Mouse (Mus musculus) midbrain, embryonic 10.5 days (tissue): ENCODE data around the gene Cd72. TPM values are rescaled to one million over a fixed set of nuclear protein-coding genes. Genes with fewer than 3 reads are reported as not detected.
A peak's percentile ranks its signal among the peaks of the same experiment; 100 is the strongest.

Experiments
- DNase-seq: peaks from one replicate; pipeline ENCODE4 v3.0.0-alpha.2; 2017; ENCODE audit warnings: low spot score
- H3K27ac ChIP-seq: fragments of 300-500 bp; sonication (generic); replicated peaks from 2 replicates; pipeline ENCODE4 v1.5.1; 2016; ENCODE audit warnings: mild to moderate bottlenecking
- H3K27me3 ChIP-seq: fragments of 300-500 bp; sonication (generic); 2 replicates; pipeline ENCODE4 v1.6.1; 2016; ENCODE audit warnings: low read depth, mild to moderate bottlenecking; ENCODE audit not compliant: poor library complexity, severe bottlenecking
- H3K36me3 ChIP-seq: fragments of 300-500 bp; sonication (generic); 2 replicates; pipeline ENCODE4 v1.6.1; 2016; ENCODE audit warnings: mild to moderate bottlenecking, moderate library complexity
- H3K4me1 ChIP-seq: fragments of 300-500 bp; sonication (generic); 2 replicates; pipeline ENCODE4 v1.6.1; 2016
- H3K4me3 ChIP-seq: fragments of 300-500 bp; sonication (generic); 2 replicates; pipeline ENCODE4 v1.5.1; 2016; ENCODE audit warnings: mild to moderate bottlenecking, moderate library complexity
- H3K9me3 ChIP-seq: fragments of 300-500 bp; sonication (generic); replicated peaks from 2 replicates; pipeline ENCODE4 v1.6.1; 2016; ENCODE audit warnings: mild to moderate bottlenecking
- WGBS: fragments of 180-500 bp; shearing (Covaris S2); methylation state at CpG from one replicate; pipeline ENCODE4 v1.1.7; 2016; 5-methylcytosine and 5-hydroxymethylcytosine counted together
- polyA plus RNA-seq: library from polyadenylated mRNA; unstranded; fragments of >200 nt; fragmentation: Nextera tagmentation; extraction: Ambion mirVana; gene quantifications from 2 replicates; pipeline ENCODE4 v1.2.1, GENCODE M21; 2016

The Cd72 gene
- polyA plus RNA-seq, 1 experiment from 2014 or later, result 1.4 TPM

- Histone ChIP-seq H3K9me3 (no peaks in the 10 kb centered on the region), H3K27me3 (no peaks in the 10 kb centered on the region), H3K27ac (peak overlapping the region; percentile 87), H3K36me3 (0 out of 2 replicates have a peak, but pooled peaks cover 3% of the 10 kb centered on the region), H3K4me1 (peaks cover 33% of the 10 kb centered on the region), H3K4me3 (peak overlapping the region; percentile 61)
- WGBS, result under 1% methylated on average over 28 of the region's 28 CpGs
- peak; percentile 86 for DNase-seq
Measured at GRCm38 (mm10) chr4:43406162-43406971, 48.1 kb downstream of the Cd72 start.

- no peak for DNase-seq
- H3K27me3 ChIP-seq, result no peaks in the 10 kb centered on the region
- 90% methylated on average over 10 of the region's 10 CpGs for WGBS
- no peak overlapping the region for H3K4me3 ChIP-seq
- peaks cover 45% of the 10 kb centered on the region for H3K4me1 ChIP-seq
- no peaks in the 10 kb centered on the region for H3K9me3 ChIP-seq
- H3K27ac ChIP-seq, result no peak overlapping the region
- H3K36me3 ChIP-seq, result 0 out of 2 replicates have a peak, but pooled peaks cover 3% of the 10 kb centered on the region
Measured at GRCm38 (mm10) chr4:43404697-43405096, 49.7 kb downstream of the Cd72 start.

- 0 out of 2 replicates have a peak overlapping the region, but pooled peaks have one; percentile 6 for H3K27ac ChIP-seq
- WGBS, result 89% methylated on average over 9 of the region's 9 CpGs
- no peaks in the 10 kb centered on the region for H3K27me3 ChIP-seq
- no peak overlapping the region for H3K4me3 ChIP-seq
- H3K36me3 ChIP-seq, result no peaks in the 10 kb centered on the region
- peaks cover 51% of the 10 kb centered on the region for H3K4me1 ChIP-seq
- no peaks in the 10 kb centered on the region for H3K9me3 ChIP-seq
- no peak for DNase-seq
Measured at GRCm38 (mm10) chr4:43402212-43402611, 52.2 kb downstream of the Cd72 start.

GRCm38 (mm10) chr4:43401486-43401885 lies 52.9 kb downstream of the Cd72 start:
- DNase-seq, result no peak
- no peaks in the 10 kb centered on the region for H3K36me3 ChIP-seq
- no peaks in the 10 kb centered on the region for H3K27me3 ChIP-seq
- peak overlapping the region; percentile 46; the same call in 1 of the 2 replicates for H3K27ac ChIP-seq
- H3K4me3 ChIP-seq, result no peak overlapping the region
- peaks cover 44% of the 10 kb centered on the region for H3K4me1 ChIP-seq
- H3K9me3 ChIP-seq, result no peaks in the 10 kb centered on the region
- WGBS, result 84% methylated on average over 10 of the region's 10 CpGs

- Histone ChIP-seq H3K27ac (peak overlapping the region; percentile 46), H3K4me3 (no peak overlapping the region)
- 37% methylated on average over 10 of the region's 10 CpGs for WGBS
Measured at GRCm38 (mm10) chr4:43400976-43401375, 53.5 kb downstream of the Cd72 start.

GRCm38 (mm10) chr4:43399391-43400131 lies 54.9 kb downstream of the Cd72 start:
- DNase-seq, result no peak
- Histone ChIP-seq H3K9me3 (no peaks in the 10 kb centered on the region), H3K27ac (no peak overlapping the region), H3K27me3 (no peaks in the 10 kb centered on the region), H3K36me3 (no peaks in the 10 kb centered on the region), H3K4me1 (peaks cover 32% of the 10 kb centered on the region), H3K4me3 (no peak overlapping the region)
- WGBS, result 89% methylated on average over 31 of the region's 31 CpGs

More at GRCm38 (mm10) chr4:43400976-43401375, 53.5 kb downstream of the Cd72 start:
- no peaks in the 10 kb centered on the region for H3K9me3 ChIP-seq
- DNase-seq, result peak; percentile 33
- H3K4me1 ChIP-seq, result peaks cover 38% of the 10 kb centered on the region
- no peaks in the 10 kb centered on the region for H3K36me3 ChIP-seq
- no peaks in the 10 kb centered on the region for H3K27me3 ChIP-seq

- H3K4me3 ChIP-seq, result no peak overlapping the region
- H3K27ac ChIP-seq, result 0 out of 2 replicates have a peak overlapping the region, but pooled peaks have one; percentile 46
- no peak for DNase-seq
- H3K9me3 ChIP-seq, result no peaks in the 10 kb centered on the region
- 77% methylated on average over 17 of the region's 17 CpGs for WGBS
- H3K27me3 ChIP-seq, result no peaks in the 10 kb centered on the region
- H3K36me3 ChIP-seq, result no peaks in the 10 kb centered on the region
- peaks cover 39% of the 10 kb centered on the region for H3K4me1 ChIP-seq
Measured at GRCm38 (mm10) chr4:43398829-43399331, 55.5 kb downstream of the Cd72 start.

- Histone ChIP-seq H3K27me3 (no peaks in the 10 kb centered on the region), H3K4me1 (peaks cover 39% of the 10 kb centered on the region), H3K27ac (no peak overlapping the region), H3K9me3 (no peaks in the 10 kb centered on the region), H3K36me3 (no peaks in the 10 kb centered on the region), H3K4me3 (no peak overlapping the region)
- WGBS, result 89% methylated on average over 4 of the region's 4 CpGs
- no peak for DNase-seq
Measured at GRCm38 (mm10) chr4:43398014-43398413, 56.4 kb downstream of the Cd72 start.

Other genes with a start within 250 kb of the Cd72 start
- 0.57 TPM in 2 replicates for gene Atp8b5, start 187.5 kb downstream of the Cd72 start, polyA plus RNA-seq
- 10.5 and 18.1 TPM in 2 replicates for gene Rusc2, start 72.6 kb downstream of the Cd72 start, polyA plus RNA-seq
- gene Fam166b, start 25.5 kb downstream of the Cd72 start, polyA plus RNA-seq, result 0.14 and 0.25 TPM in 2 replicates
- 2.9 and 6.0 TPM in 2 replicates for gene Tesk1, start 12.7 kb downstream of the Cd72 start, polyA plus RNA-seq
- not detected in 2 replicates for gene Sit1, start 29.1 kb upstream of the Cd72 start, polyA plus RNA-seq
- gene Ccdc107, start 38.3 kb upstream of the Cd72 start, polyA plus RNA-seq, result 44.8 and 48.4 TPM in 2 replicates
- gene Arhgef39, start 45.1 kb upstream of the Cd72 start, polyA plus RNA-seq, result 48.5 and 52.8 TPM in 2 replicates
- 0.67 and 0.69 TPM in 2 replicates for gene Car9, start 52.3 kb upstream of the Cd72 start, polyA plus RNA-seq
- 41.6 and 44.5 TPM in 2 replicates for gene Tpm2, start 69.1 kb upstream of the Cd72 start, polyA plus RNA-seq
- 43.1 and 49.1 TPM in 2 replicates for gene Creb3, start 107.7 kb upstream of the Cd72 start, polyA plus RNA-seq
- 43.3 and 47.2 TPM in 2 replicates for gene Tln1, start 108.1 kb upstream of the Cd72 start, polyA plus RNA-seq
- gene Rgp1, start 124.1 kb upstream of the Cd72 start, polyA plus RNA-seq, result 20.7 and 21.0 TPM in 2 replicates
- gene Gba2, start 124.2 kb upstream of the Cd72 start, polyA plus RNA-seq, result 26.7 and 31.6 TPM in 2 replicates
- gene Msmp, start 129.9 kb upstream of the Cd72 start, polyA plus RNA-seq, result 0.32 and 0.74 TPM in 2 replicates
- 11.7 and 14.3 TPM in 2 replicates for gene Npr2, start 177.3 kb upstream of the Cd72 start, polyA plus RNA-seq
- gene Spag8, start 199.0 kb upstream of the Cd72 start, polyA plus RNA-seq, result 3.0 and 4.3 TPM in 2 replicates
- gene Hint2, start 201.8 kb upstream of the Cd72 start, polyA plus RNA-seq, result 75.5 and 79.3 TPM in 2 replicates
- 4.6 and 7.2 TPM in 2 replicates for gene Tmem8b, start 214.3 kb upstream of the Cd72 start, polyA plus RNA-seq
- gene Fam221b, start 214.5 kb upstream of the Cd72 start, polyA plus RNA-seq, result 1.6 and 2.1 TPM in 2 replicates
- gene Olfr70, start 246.2 kb upstream of the Cd72 start, polyA plus RNA-seq, result not detected in 2 replicates